Mouse (Mus musculus): ENCODE results near the gene Kank4.

- TF ChIP-seq TAL1 (IDR thresholded peaks at IDR 0.05; ENCODE audit: low read length) (no peak), GATA1 (IDR thresholded peaks at IDR 0.05; ENCODE audit: low read length) (no peak)
Observed at GRCm38 (mm10) chr4:98796591-98797341, 20.6 kb downstream of the Kank4 start.

Measured in erythroblast, embryonic 14.5 days (primary cell).